Mouse (Mus musculus): ENCODE measurements around the gene Hnrnpu. TPM values are rescaled to one million over a fixed set of nuclear protein-coding genes. Genes with fewer than 3 reads are reported as not detected.
A peak's percentile ranks its signal among the peaks of the same experiment; 100 is the strongest.

The Hnrnpu gene
- total and polyA plus RNA-seq, 2 experiments: 33.0 to 162 TPM

- Histone ChIP-seq H3K36me3 (ENCODE audit: control insufficient read depth, insufficient read depth, low read length) (peaks cover 33% of the 10 kb centered on the region), H3K79me2 (ENCODE audit: control insufficient read depth, insufficient read depth, low read length) (no peaks in the 10 kb centered on the region; the same call in 1 of the 2 replicates), H3K27me3 (ENCODE audit: control insufficient read depth, insufficient read depth, low read length) (no peaks in the 10 kb centered on the region), H3K9ac (ENCODE audit: low read depth, low read length) (peak overlapping the region; percentile 90), H3K27ac (replicated peaks; ENCODE audit: insufficient read depth, low read depth, low read length) (peak overlapping the region; percentile 96), H3K4me1 (ENCODE audit: control insufficient read depth, insufficient read depth, low read length) (peaks cover 23% of the 10 kb centered on the region), H3K4me3 (ENCODE audit: insufficient read depth, low read depth, low read length) (peak overlapping the region; percentile 80)
- peak; percentile 69 for DNase-seq (ENCODE audit: extremely low read depth, low read depth, low spot score)
- WGBS: under 1% methylated on average over 12 of the region's 12 CpGs
- no peak for TF ChIP-seq CTCF (IDR thresholded peaks at IDR 0.05; ENCODE audit: low read depth, low read length)
- no peak for TF ChIP-seq POLR2A (IDR thresholded peaks at IDR 0.05; ENCODE audit: extremely low read depth, insufficient read depth, low read length)
Observed at GRCm38 (mm10) chr1:178319295-178320037, 18.1 kb downstream of the Hnrnpu start.

- TF ChIP-seq POLR2A (IDR thresholded peaks at IDR 0.05; ENCODE audit: extremely low read depth, insufficient read depth, low read length): no peak; the same call in none of the 2 replicates
- TF ChIP-seq CTCF (IDR thresholded peaks at IDR 0.05; ENCODE audit: low read depth, low read length): no peak
- Histone ChIP-seq H3K27me3 (ENCODE audit: control insufficient read depth, insufficient read depth, low read length) (no peaks in the 10 kb centered on the region), H3K4me1 (ENCODE audit: control insufficient read depth, insufficient read depth, low read length) (peaks cover 24% of the 10 kb centered on the region)
Observed at GRCm38 (mm10) chr1:178318389-178319184, 19.0 kb downstream of the Hnrnpu start, which contains the start of gene Cox20. Cox20 (plus strand) TSS chr1:178319130.

GRCm38 (mm10) chr1:178318002-178318388 lies 19.6 kb downstream of the Hnrnpu start:
- Histone ChIP-seq H3K9ac (ENCODE audit: low read depth, low read length) (peak overlapping the region; percentile 90), H3K27me3 (ENCODE audit: control insufficient read depth, insufficient read depth, low read length) (no peaks in the 10 kb centered on the region), H3K36me3 (ENCODE audit: control insufficient read depth, insufficient read depth, low read length) (peaks cover 23% of the 10 kb centered on the region), H3K27ac (replicated peaks; ENCODE audit: insufficient read depth, low read depth, low read length) (peak overlapping the region; percentile 96), H3K4me3 (ENCODE audit: insufficient read depth, low read depth, low read length) (peak overlapping the region; percentile 80), H3K4me1 (ENCODE audit: control insufficient read depth, insufficient read depth, low read length) (peaks cover 22% of the 10 kb centered on the region), H3K79me2 (ENCODE audit: control insufficient read depth, insufficient read depth, low read length) (no peaks in the 10 kb centered on the region; the same call in 1 of the 2 replicates)
- WGBS: 0% methylated on average over 17 of the region's 17 CpGs
- TF ChIP-seq CTCF (IDR thresholded peaks at IDR 0.05; ENCODE audit: low read depth, low read length) (no peak), POLR2A (IDR thresholded peaks at IDR 0.05; ENCODE audit: extremely low read depth, insufficient read depth, low read length) (peak; percentile 43; the same call in 1 of the 2 replicates)
- peak; percentile 95 for DNase-seq (ENCODE audit: extremely low read depth, low read depth, low spot score)

More at GRCm38 (mm10) chr1:178318389-178319184, 19.0 kb downstream of the Hnrnpu start, which contains the start of gene Cox20:
- H3K79me2 ChIP-seq (ENCODE audit: control insufficient read depth, insufficient read depth, low read length): no peaks in the 10 kb centered on the region; the same call in 1 of the 2 replicates
- H3K9ac ChIP-seq (ENCODE audit: low read depth, low read length): peak within 1 kb of the TSS; percentile 90
- peak; percentile 91 for DNase-seq (ENCODE audit: extremely low read depth, low read depth, low spot score)
- H3K27ac ChIP-seq (replicated peaks; ENCODE audit: insufficient read depth, low read depth, low read length): peak within 1 kb of the TSS; percentile 96
- WGBS: under 1% methylated on average over 83 of the region's 83 CpGs
- peaks cover 29% of the 10 kb centered on the region for H3K36me3 ChIP-seq (ENCODE audit: control insufficient read depth, insufficient read depth, low read length)
- peak within 1 kb of the TSS; percentile 80 for H3K4me3 ChIP-seq (ENCODE audit: insufficient read depth, low read depth, low read length)

- H3K4me1 ChIP-seq (ENCODE audit: control insufficient read depth, insufficient read depth, low read length): peaks cover 21% of the 10 kb centered on the region
- peak overlapping the region; percentile 80; the same call in 1 of the 2 replicates for H3K4me3 ChIP-seq (ENCODE audit: insufficient read depth, low read depth, low read length)
- DNase-seq (ENCODE audit: extremely low read depth, low read depth, low spot score): peak; percentile 57
- no peaks in the 10 kb centered on the region for H3K27me3 ChIP-seq (ENCODE audit: control insufficient read depth, insufficient read depth, low read length)
- 22% methylated on average over 10 of the region's 10 CpGs for WGBS
- no peak overlapping the region for H3K9ac ChIP-seq (ENCODE audit: low read depth, low read length)
- H3K79me2 ChIP-seq (ENCODE audit: control insufficient read depth, insufficient read depth, low read length): no peaks in the 10 kb centered on the region; the same call in 1 of the 2 replicates
- H3K36me3 ChIP-seq (ENCODE audit: control insufficient read depth, insufficient read depth, low read length): peaks cover 17% of the 10 kb centered on the region
- no peak overlapping the region for H3K27ac ChIP-seq (replicated peaks; ENCODE audit: insufficient read depth, low read depth, low read length)
- TF ChIP-seq POLR2A (IDR thresholded peaks at IDR 0.05; ENCODE audit: extremely low read depth, insufficient read depth, low read length) (no peak), CTCF (IDR thresholded peaks at IDR 0.05; ENCODE audit: low read depth, low read length) (no peak)
Observed at GRCm38 (mm10) chr1:178317275-178318001, 20.2 kb downstream of the Hnrnpu start.

GRCm38 (mm10) chr1:178314236-178314635 lies 23.4 kb downstream of the Hnrnpu start:
- Histone ChIP-seq H3K4me1 (ENCODE audit: control insufficient read depth, insufficient read depth, low read length) (peaks cover 11% of the 10 kb centered on the region), H3K4me3 (ENCODE audit: insufficient read depth, low read depth, low read length) (no peak overlapping the region), H3K9ac (ENCODE audit: low read depth, low read length) (no peak overlapping the region), H3K79me2 (ENCODE audit: control insufficient read depth, insufficient read depth, low read length) (no peaks in the 10 kb centered on the region; the same call in 1 of the 2 replicates), H3K27me3 (ENCODE audit: control insufficient read depth, insufficient read depth, low read length) (no peaks in the 10 kb centered on the region), H3K36me3 (ENCODE audit: control insufficient read depth, insufficient read depth, low read length) (no peaks in the 10 kb centered on the region), H3K27ac (replicated peaks; ENCODE audit: insufficient read depth, low read depth, low read length) (no peak overlapping the region)
- peak; percentile 81 for DNase-seq (ENCODE audit: extremely low read depth, low read depth, low spot score)
- TF ChIP-seq POLR2A (IDR thresholded peaks at IDR 0.05; ENCODE audit: extremely low read depth, insufficient read depth, low read length): no peak
- no peak for TF ChIP-seq CTCF (IDR thresholded peaks at IDR 0.05; ENCODE audit: low read depth, low read length)
- 27% methylated on average over 2 of the region's 2 CpGs for WGBS

All from liver, adult 2 months (tissue).